Mouse (Mus musculus) neural tube, embryonic 13.5 days (tissue): Measurements from ENCODE around the gene Dph7. TPM values are rescaled to one million over a fixed set of nuclear protein-coding genes. Genes with fewer than 3 reads are reported as not detected.
"Not testable (repeated sequence)": the region's sequence is repeated elsewhere in the genome, so short reads cannot be mapped to it uniquely, and the experiment has no call there.

Experiments used
- ATAC-seq: fragments of 200-750 bp; cut with Nextera tagmentation; 2 replicates; pipeline ENCODE4 v1.8.0; 2017; ENCODE audit warnings: low read depth, mild to moderate bottlenecking, moderate TSS enrichment, moderate library complexity
- H3K27ac ChIP-seq: fragments of 300-500 bp; sonication (generic); replicated peaks from 2 replicates; pipeline ENCODE4 v1.5.1; 2015; ENCODE audit warnings: moderate library complexity, mild to moderate bottlenecking, inconsistent platforms
- H3K27me3 ChIP-seq: fragments of 300-500 bp; sonication (generic); 2 replicates; pipeline ENCODE4 v1.6.1; 2015; ENCODE audit warnings: mild to moderate bottlenecking, inconsistent platforms
- H3K36me3 ChIP-seq: fragments of 300-500 bp; sonication (generic); 2 replicates; pipeline ENCODE4 v1.6.1; 2015; ENCODE audit warnings: mild to moderate bottlenecking, inconsistent platforms
- H3K4me1 ChIP-seq: fragments of 300-500 bp; sonication (generic); replicated peaks from 2 replicates; pipeline ENCODE4 v1.6.1; 2015; ENCODE audit warnings: inconsistent platforms
- H3K4me2 ChIP-seq: fragments of 300-500 bp; sonication (generic); 2 replicates; pipeline ENCODE4 v1.6.1; 2015; ENCODE audit warnings: inconsistent platforms, mild to moderate bottlenecking, moderate library complexity
- H3K4me3 ChIP-seq: fragments of 300-500 bp; sonication (generic); 2 replicates; pipeline ENCODE4 v1.5.1; 2015; ENCODE audit warnings: mild to moderate bottlenecking, inconsistent platforms
- H3K9ac ChIP-seq: fragments of 300-500 bp; sonication (generic); 2 replicates; pipeline ENCODE4 v1.6.1; 2015; ENCODE audit warnings: moderate library complexity, mild to moderate bottlenecking, inconsistent platforms
- H3K9me3 ChIP-seq: fragments of 300-500 bp; sonication (generic); 2 replicates; pipeline ENCODE4 v1.6.1; 2016; ENCODE audit warnings: inconsistent platforms
- WGBS: fragments of 180-500 bp; shearing (Covaris S2); methylation state at CpG from one replicate; pipeline ENCODE4 v1.1.7; 2015; 5-methylcytosine and 5-hydroxymethylcytosine counted together
- polyA plus RNA-seq: library from polyadenylated mRNA; unstranded; fragments of >200 nt; fragmentation: Nextera tagmentation; extraction: Ambion mirVana; gene quantifications from 2 replicates; pipeline ENCODE4 v1.2.1, GENCODE M21; 2015

The Dph7 gene
- polyA plus RNA-seq, 1 experiment from 2014 or later = 33.6 TPM

DNA sequence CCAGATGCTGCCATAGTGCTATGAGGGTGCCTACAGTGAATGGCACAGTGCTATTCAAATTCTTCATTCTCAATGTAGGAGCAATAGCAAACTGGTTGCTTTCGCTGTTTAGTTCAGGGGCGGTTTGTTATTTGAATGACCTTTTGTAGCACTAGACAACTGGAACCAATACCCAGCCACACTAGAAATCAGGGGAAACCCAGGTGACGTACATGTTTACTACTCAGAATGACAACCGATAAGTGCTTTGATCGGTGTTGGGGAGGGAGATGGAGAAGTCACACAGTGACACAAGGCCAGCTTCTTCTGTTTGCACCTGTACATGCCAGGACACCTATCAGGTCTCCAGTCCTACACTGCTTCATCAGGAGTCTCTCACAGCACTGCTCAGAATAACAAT lies 32.6 kb upstream of the Dph7 start:
- Histone ChIP-seq H3K4me1 (peaks cover 13% of the 10 kb centered on the region), H3K27me3 (0 out of 2 replicates have a peak, but pooled peaks cover 4% of the 10 kb centered on the region), H3K9ac (no peak overlapping the region; the same call in 1 of the 2 replicates), H3K36me3 (peaks cover 4% of the 10 kb centered on the region; the same call in 1 of the 2 replicates), H3K27ac (no peak overlapping the region), H3K4me3 (no peak overlapping the region), H3K4me2 (no peak overlapping the region), H3K9me3 (no peaks in the 10 kb centered on the region)
- no peak for ATAC-seq
- WGBS = 93% methylated on average over 5 of the region's 5 CpGs

GRCm38 (mm10) chr2:24934441-24934963 lies 27.7 kb upstream of the Dph7 start:
- H3K36me3 ChIP-seq = no peaks in the 10 kb centered on the region
- 5% methylated on average over 19 of the region's 19 CpGs for WGBS
- peak overlapping the region; percentile 57 for H3K4me3 ChIP-seq
- peak; percentile 72 for ATAC-seq
- H3K9ac ChIP-seq = peak overlapping the region; percentile 72
- H3K27ac ChIP-seq = no peak overlapping the region
- H3K4me2 ChIP-seq = peak overlapping the region; percentile 86
- 0 out of 2 replicates have a peak, but pooled peaks cover 10% of the 10 kb centered on the region for H3K27me3 ChIP-seq
- peaks cover 19% of the 10 kb centered on the region for H3K4me1 ChIP-seq
- H3K9me3 ChIP-seq = no peaks in the 10 kb centered on the region

DNA sequence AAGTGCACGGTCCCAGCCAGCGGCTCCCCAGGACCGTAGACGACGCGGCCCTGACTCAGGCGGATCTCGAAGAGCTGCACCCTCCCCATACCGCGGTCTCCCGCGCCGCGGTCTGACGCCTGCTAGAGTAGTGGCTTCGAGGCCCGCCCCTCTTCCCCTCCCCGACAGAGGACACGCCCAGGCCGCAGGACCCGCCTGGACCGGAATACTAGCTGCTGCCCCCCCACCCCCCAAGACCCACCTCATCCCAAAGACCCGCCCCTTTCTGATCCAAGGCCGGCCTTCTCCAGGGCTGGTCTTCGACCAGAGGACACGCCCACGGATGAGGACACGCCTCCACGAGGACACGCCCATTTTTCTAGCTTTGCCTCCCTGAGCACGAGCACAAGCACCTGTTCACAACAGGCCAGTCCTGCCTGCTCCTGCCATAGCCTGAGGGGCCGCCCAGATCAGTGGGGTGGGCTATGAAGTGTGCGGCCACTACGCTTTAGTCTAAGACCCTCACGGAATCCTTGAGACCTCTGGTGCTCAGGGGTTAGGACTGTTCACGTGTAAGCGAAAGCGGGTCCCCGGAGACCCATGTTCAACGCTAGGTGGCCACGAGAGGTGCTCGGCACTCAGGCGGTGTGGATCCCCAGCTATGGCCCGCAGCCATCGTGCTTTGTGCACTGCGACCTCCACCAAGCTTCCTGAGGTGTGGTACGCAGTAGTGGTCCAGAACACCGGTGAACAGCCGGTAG lies 27.0 kb upstream of the Dph7 start, which contains the start of gene Arrdc1:
Gene Arrdc1 (minus strand): TSS at position 196 of the 740 bp plus-strand sequence.
- Histone ChIP-seq H3K9ac (peak within 1 kb of the TSS; percentile 72), H3K27me3 (0 out of 2 replicates have a peak, but pooled peaks cover 10% of the 10 kb centered on the region), H3K4me2 (peak within 1 kb of the TSS; percentile 86), H3K27ac (0 out of 2 replicates have a peak within 1 kb of the TSS, but pooled peaks have one; percentile 25), H3K9me3 (no peaks in the 10 kb centered on the region), H3K4me3 (peak within 1 kb of the TSS; percentile 57), H3K4me1 (peaks cover 19% of the 10 kb centered on the region), H3K36me3 (no peaks in the 10 kb centered on the region)
- ATAC-seq = peak; percentile 90
- under 1% methylated on average over 49 of the region's 49 CpGs for WGBS

- no peak for ATAC-seq
- Histone ChIP-seq H3K36me3 (no peaks in the 10 kb centered on the region), H3K4me2 (no peak overlapping the region), H3K9me3 (no peaks in the 10 kb centered on the region), H3K9ac (no peak overlapping the region), H3K27me3 (0 out of 2 replicates have a peak, but pooled peaks cover 4% of the 10 kb centered on the region), H3K4me1 (no peaks in the 10 kb centered on the region), H3K27ac (no peak overlapping the region), H3K4me3 (no peak overlapping the region)
- 63% methylated on average over 4 of the region's 4 CpGs for WGBS
Observed at GRCm38 (mm10) chr2:24942092-24942491, 20.1 kb upstream of the Dph7 start.

- H3K4me3 ChIP-seq, H3K27ac ChIP-seq, H3K4me1 ChIP-seq, H3K4me2 ChIP-seq, H3K9ac ChIP-seq, H3K9me3 ChIP-seq, ATAC-seq, H3K36me3 ChIP-seq, H3K27me3 ChIP-seq: not testable (repeated sequence)
- WGBS = 44% methylated on average over 2 of the region's 2 CpGs
Observed at GRCm38 (mm10) chr2:24944304-24944703, 17.9 kb upstream of the Dph7 start.

- Histone ChIP-seq H3K9me3 (no peaks in the 10 kb centered on the region), H3K9ac (peak within 1 kb of the TSS; percentile 96), H3K27me3 (no peaks in the 10 kb centered on the region), H3K4me3 (peak within 1 kb of the TSS; percentile 98), H3K36me3 (peaks cover 30% of the 10 kb centered on the region), H3K27ac (peak within 1 kb of the TSS; percentile 76), H3K4me2 (peak within 1 kb of the TSS; percentile 87), H3K4me1 (peaks cover 17% of the 10 kb centered on the region)
- peak; percentile 98 for ATAC-seq
- WGBS = under 1% methylated on average over 102 of the region's 108 CpGs
Observed at GRCm38 (mm10) chr2:24949421-24950188, 12.6 kb upstream of the Dph7 start, which contains the start of gene Zmynd19. Zmynd19 (plus strand) TSS chr2:24949792.

DNA sequence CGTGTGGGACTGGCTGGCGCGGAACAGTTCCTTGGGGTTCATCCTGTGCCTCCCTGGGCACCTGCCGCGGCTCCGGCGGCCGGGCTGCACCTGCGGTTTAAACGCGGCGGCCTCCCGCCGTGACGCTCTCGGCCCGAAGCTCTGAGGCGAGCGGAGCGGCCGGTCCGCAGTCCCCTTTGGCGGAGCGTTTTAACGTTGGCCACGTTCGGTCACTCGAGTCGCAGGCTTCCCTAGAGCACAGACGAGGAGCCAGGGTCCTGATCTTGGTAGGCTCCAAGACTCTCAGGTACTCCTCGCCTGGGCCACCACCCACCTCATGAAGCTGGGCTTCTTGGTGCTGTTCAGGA lies 12.0 kb upstream of the Dph7 start:
- Histone ChIP-seq H3K9ac (peak overlapping the region; percentile 96), H3K4me2 (peak overlapping the region; percentile 87), H3K27me3 (no peaks in the 10 kb centered on the region), H3K36me3 (peaks cover 35% of the 10 kb centered on the region), H3K4me1 (peaks cover 17% of the 10 kb centered on the region), H3K27ac (peak overlapping the region; percentile 73), H3K9me3 (no peaks in the 10 kb centered on the region), H3K4me3 (peak overlapping the region; percentile 98)
- under 1% methylated on average over 31 of the region's 31 CpGs for WGBS
- no peak; the same call in 1 of the 2 replicates for ATAC-seq

- H3K4me2 ChIP-seq = no peak overlapping the region
- no peak overlapping the region for H3K27ac ChIP-seq
- peaks cover 17% of the 10 kb centered on the region for H3K4me1 ChIP-seq
- WGBS = 91% methylated on average over 4 of the region's 4 CpGs
- no peaks in the 10 kb centered on the region for H3K9me3 ChIP-seq
- no peak overlapping the region for H3K4me3 ChIP-seq
- no peaks in the 10 kb centered on the region for H3K27me3 ChIP-seq
- no peak overlapping the region for H3K9ac ChIP-seq
- no peak for ATAC-seq
- H3K36me3 ChIP-seq = peaks cover 59% of the 10 kb centered on the region
Observed at GRCm38 (mm10) chr2:24952537-24953055, 9.6 kb upstream of the Dph7 start.

DNA sequence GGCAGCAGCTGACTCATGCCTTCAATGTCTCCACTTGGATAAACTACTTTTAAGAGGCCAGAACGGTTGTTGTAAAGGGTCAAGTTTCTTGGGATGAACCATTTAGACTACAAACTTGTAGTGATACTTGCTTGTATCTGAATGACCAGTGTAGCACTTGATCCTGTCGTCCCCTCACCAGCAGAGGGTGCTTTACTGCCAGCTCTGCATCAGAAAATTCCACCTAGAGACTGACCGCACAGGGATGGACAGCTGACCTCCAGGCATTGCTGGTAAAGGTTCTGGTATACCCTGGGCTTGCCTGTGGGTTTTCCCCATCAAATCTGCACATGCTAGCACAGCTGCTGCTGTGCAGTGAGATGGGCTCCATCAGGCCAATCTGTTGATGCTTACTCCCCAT lies 1.3 kb upstream of the Dph7 start:
- no peaks in the 10 kb centered on the region for H3K27me3 ChIP-seq

GRCm38 (mm10) chr2:24970386-24970785 lies 8.2 kb downstream of the Dph7 start:
- Histone ChIP-seq H3K27me3 (no peaks in the 10 kb centered on the region), H3K9me3 (no peaks in the 10 kb centered on the region), H3K4me2 (no peak overlapping the region), H3K4me1 (peaks cover 16% of the 10 kb centered on the region), H3K9ac (no peak overlapping the region), H3K27ac (no peak overlapping the region), H3K4me3 (no peak overlapping the region), H3K36me3 (peaks cover 72% of the 10 kb centered on the region)
- no peak for ATAC-seq
- 86% methylated on average over 4 of the region's 4 CpGs for whole genome bisulfite sequencing

More for the DNA sequence above, 1.3 kb upstream of the Dph7 start:
- Histone ChIP-seq H3K4me3 (no peak overlapping the region), H3K36me3 (peaks cover 63% of the 10 kb centered on the region), H3K4me2 (no peak overlapping the region), H3K9me3 (no peaks in the 10 kb centered on the region), H3K27ac (no peak overlapping the region), H3K9ac (no peak overlapping the region), H3K4me1 (peaks cover 15% of the 10 kb centered on the region)
- 41% methylated on average over 3 of the region's 3 CpGs for WGBS
- ATAC-seq = no peak

- WGBS = 0% methylated on average over 17 of the region's 17 CpGs
- peak overlapping the region; percentile 92 for H3K27ac ChIP-seq
Observed at GRCm38 (mm10) chr2:24974452-24974851, 12.3 kb downstream of the Dph7 start.

More at GRCm38 (mm10) chr2:24974452-24974851, 12.3 kb downstream of the Dph7 start:
- peak overlapping the region; percentile 90 for H3K9ac ChIP-seq
- H3K27me3 ChIP-seq, H3K9me3 ChIP-seq: not testable (repeated sequence)
- peak overlapping the region; percentile 95 for H3K4me2 ChIP-seq
- peaks cover 38% of the 10 kb centered on the region for H3K36me3 ChIP-seq
- H3K4me3 ChIP-seq = peak overlapping the region; percentile 85
- peaks cover 25% of the 10 kb centered on the region for H3K4me1 ChIP-seq
- peak; percentile 1; the same call in 1 of the 2 replicates for ATAC-seq
